24 mouse cellular contexts compared by ENCODE assay signal in the genomic region with DNA sequence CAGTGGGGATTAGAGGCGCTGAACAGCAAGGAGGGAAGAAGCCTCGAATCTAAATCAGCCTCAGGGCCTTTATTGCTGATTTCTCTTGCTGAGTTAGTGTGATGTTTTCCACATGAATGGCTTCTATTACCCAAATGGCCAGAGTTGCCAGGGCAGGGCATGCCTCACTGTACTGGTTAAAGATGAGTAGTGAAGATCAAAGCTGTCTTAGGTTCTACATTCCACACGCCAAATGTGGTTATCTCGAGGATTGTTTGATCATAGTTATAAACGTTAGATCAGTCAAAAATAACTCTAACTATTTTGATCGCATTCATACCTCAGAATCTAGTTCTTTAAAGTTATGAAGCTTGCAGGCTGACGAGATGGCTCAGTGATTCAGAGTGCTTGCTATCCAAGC. TPM values are rescaled to one million over a fixed set of nuclear protein-coding genes. Genes with fewer than 3 reads are reported as not detected.
DNase-seq lines count a peak whose midpoint lies in the region; ATAC-seq and TF ChIP-seq lines count a peak whose summit lies in the region.
"Had no signal": no experiment of that assay in that cellular context is flagged by ENCODE, and none has a peak within 500 bp of the region (broad histone marks: within the 10 kb centered on the region; RNA-seq: fewer than 3 reads in every experiment).

No protein-coding gene starts in this region.

- in situ Hi-C loops in Patski (cut with MboI; ENCODE audit: low pct_unique_long_range_greater_than_20kb) = no loop called here

- POLR2A ChIA-PET in Patski (lab: Charles Lee) = interaction anchor here (0.6 kb wide), 1 partner anchor 66 kb away, joined by 3 read pairs; no protein-coding TSS in a partner anchor

- no peak for DNase-seq in layer of hippocampus, adult 2 months (ENCODE audit: low spot score in 2 of 2)
- DNase-seq in layer of hippocampus, postnatal 25 days (ENCODE audit: extremely low spot score in 1 of 2, low spot score in 1 of 2) = no peak
- peak; percentile 71 for DNase-seq in Muller cell, postnatal 12 days (ENCODE audit: inconsistent ontology term)
- DNase-seq in Patski (ENCODE audit: low read depth, low spot score) = peak; percentile 38
- no peak for DNase-seq in thymus, postnatal 10 days (ENCODE audit: low spot score in 2 of 2)
- DNase-seq: adrenal gland, adult 2 months; adrenal gland, postnatal 10 days; adrenal gland, postnatal 25 days; cerebellum, adult 11 months; cerebellum, adult 18-20 months; cerebellum, adult 8-10 months; cerebellum, adult 9-11 months; cerebellum, postnatal 14 days; cerebellum, postnatal 36 days; embryo, embryonic 11 days had no signal

- no peak overlapping the region for H3K4me3 ChIP-seq in layer of hippocampus, adult 2 months
- H3K4me3 ChIP-seq: embryonic facial prominence, embryonic 13.5 days; embryonic facial prominence, embryonic 15.5 days; erythroblast, embryonic 14.5 days; forebrain, embryonic 10.5 days; forebrain, embryonic 12.5 days had no signal

- TF ChIP-seq CTCF in layer of hippocampus, adult 2 months (conservative IDR thresholded peaks at IDR 0.05) = no peak
- TF ChIP-seq CTCF in Patski (IDR thresholded peaks at IDR 0.05) = no peak

- H3K27me3 ChIP-seq in Patski = no peaks in the 10 kb centered on the region
- H3K27me3 ChIP-seq: embryonic facial prominence, embryonic 13.5 days; embryonic facial prominence, embryonic 15.5 days; forebrain, embryonic 12.5 days had no signal

- peak overlapping the region; percentile 84; the same call in 1 of the 2 replicates for H3K27ac ChIP-seq in layer of hippocampus, adult 2 months
- H3K27ac ChIP-seq: embryonic facial prominence, embryonic 13.5 days; embryonic facial prominence, embryonic 15.5 days; forebrain, embryonic 10.5 days; forebrain, embryonic 12.5 days had no signal

- ATAC-seq in Patski = peak; percentile 80
- ATAC-seq: forebrain, embryonic 14.5 days; forebrain, embryonic 16.5 days had no signal

- CTCF ChIA-PET in Patski (lab: Charles Lee) = no interaction called here

RNA-seq across cellular contexts. Expression of gene Dgki, which starts 59.8 kb away (rescaled TPM):
- 10 to 100 TPM; 88.6 to 89.5 TPM for total RNA-seq in layer of hippocampus, adult 2 months (2021)
- 10 to 100 TPM; 71.2 to 81.8 TPM for total RNA-seq in layer of hippocampus, postnatal 25 days (2021)
- polyA plus RNA-seq in Patski (2021) = 0.03 TPM
- total RNA-seq: MEL had no signal
- polyA plus RNA-seq: C2C12; erythroblast, embryonic 14.5 days had no signal

Comparison
In these comparisons a context has a peak if more than half of its experiments do, and no peak if none do; other contexts are left out.
1. DNase-seq: peak in Muller cell, postnatal 12 days (single experiment) and Patski (single experiment); none in layer of hippocampus, adult 2 months (0 of 2), layer of hippocampus, postnatal 25 days (0 of 2) and thymus, postnatal 10 days (0 of 2).